Mouse (Mus musculus) intestine, postnatal 0 days (tissue): ENCODE results near the gene Larp1. TPM values are rescaled to one million over a fixed set of nuclear protein-coding genes. Genes with fewer than 3 reads are reported as not detected.
A peak's percentile ranks its signal among the peaks of the same experiment; 100 is the strongest.

Experiments used
- ATAC-seq: fragments of 200-750 bp; cut with Nextera tagmentation; 2 replicates; pipeline ENCODE4 v1.8.0; 2017; ENCODE audit warnings: mild to moderate bottlenecking, moderate TSS enrichment, moderate library complexity
- H3K27ac ChIP-seq: fragments of 300-500 bp; sonication (generic); 2 replicates; pipeline ENCODE4 v1.5.1; 2014; ENCODE audit warnings: mild to moderate bottlenecking, low read depth, low read length, moderate library complexity
- H3K27me3 ChIP-seq: fragments of 300-500 bp; sonication (generic); replicated peaks from 2 replicates; pipeline ENCODE4 v1.6.1; 2014; ENCODE audit warnings: low read length, mixed read lengths; ENCODE audit not compliant: control insufficient read depth, insufficient read depth
- H3K36me3 ChIP-seq: fragments of 300-500 bp; sonication (generic); 2 replicates; pipeline ENCODE4 v1.6.1; 2014; ENCODE audit warnings: mild to moderate bottlenecking, moderate library complexity; ENCODE audit not compliant: control insufficient read depth, insufficient read depth
- H3K4me1 ChIP-seq: fragments of 300-500 bp; sonication (generic); replicated peaks from 2 replicates; pipeline ENCODE4 v1.6.1; 2014; ENCODE audit warnings: antibody characterized with exemption, low read length, mixed read lengths; ENCODE audit not compliant: control insufficient read depth, insufficient read depth
- H3K4me2 ChIP-seq: fragments of 300-500 bp; sonication (generic); replicated peaks from 2 replicates; pipeline ENCODE4 v1.6.1; 2014; ENCODE audit warnings: low read depth, mild to moderate bottlenecking, moderate library complexity
- H3K4me3 ChIP-seq: fragments of 300-500 bp; sonication (generic); 2 replicates; pipeline ENCODE4 v1.5.1; 2014; ENCODE audit warnings: low read depth, low read length
- H3K9ac ChIP-seq: fragments of 300-500 bp; sonication (generic); 2 replicates; pipeline ENCODE4 v1.6.1; 2014; ENCODE audit warnings: mild to moderate bottlenecking, low read depth, low read length
- H3K9me3 ChIP-seq: fragments of 300-500 bp; sonication (generic); 2 replicates; pipeline ENCODE4 v1.6.1; 2016; ENCODE audit warnings: mixed run types; ENCODE audit not compliant: control insufficient read depth
- CTCF ChIP-seq: sonication (generic); IDR thresholded peaks from 2 replicates; pipeline ENCODE4 v1.5.1; 2016; ENCODE audit warnings: low read depth, mild to moderate bottlenecking, control low read depth, antibody characterized with exemption, moderate library complexity
- WGBS: fragments of 180-500 bp; shearing (Covaris S2); extraction: QIAGEN DNeasy Blood & Tissue Kit; methylation state at CpG from one replicate; pipeline ENCODE4 v1.1.7; 2014; 5-methylcytosine and 5-hydroxymethylcytosine counted together
- polyA plus RNA-seq: library from polyadenylated mRNA; unstranded; fragments of >200 nt; fragmentation: Nextera tagmentation; extraction: Ambion mirVana; gene quantifications from 2 replicates; pipeline ENCODE4 v1.2.1, GENCODE M21; 2015

The Larp1 gene
- polyA plus RNA-seq, 1 experiment from 2014 or later: 9.6 TPM

DNA sequence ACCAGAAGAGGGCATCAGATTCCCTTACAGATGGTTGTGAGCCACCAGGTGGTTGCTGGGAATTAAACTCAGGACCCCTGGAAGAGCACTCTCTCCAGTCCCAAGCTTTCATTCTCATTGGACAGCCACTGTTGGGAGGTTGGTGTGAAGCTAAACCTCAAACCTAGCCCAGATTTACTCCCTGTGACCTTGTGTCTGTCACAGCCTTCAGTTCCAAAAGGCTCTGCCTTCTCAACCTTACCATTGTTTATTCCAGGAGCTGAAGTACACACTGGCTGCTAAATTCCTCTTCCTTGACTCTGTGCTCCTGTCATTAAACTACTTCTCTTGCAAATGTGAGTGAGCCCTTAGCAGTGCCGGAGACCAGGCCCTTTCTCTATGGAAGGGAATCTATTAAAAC, 20.1 kb downstream of the Larp1 start:
- Histone ChIP-seq H3K9me3 (no peaks in the 10 kb centered on the region), H3K36me3 (no peaks in the 10 kb centered on the region), H3K4me3 (no peak overlapping the region), H3K4me2 (no peak overlapping the region), H3K27me3 (no peaks in the 10 kb centered on the region), H3K9ac (no peak overlapping the region), H3K27ac (no peak overlapping the region), H3K4me1 (peaks cover 9% of the 10 kb centered on the region)
- ATAC-seq: no peak
- 77% methylated on average over 1 of the region's 1 CpGs for WGBS
- TF ChIP-seq CTCF: no peak

DNA sequence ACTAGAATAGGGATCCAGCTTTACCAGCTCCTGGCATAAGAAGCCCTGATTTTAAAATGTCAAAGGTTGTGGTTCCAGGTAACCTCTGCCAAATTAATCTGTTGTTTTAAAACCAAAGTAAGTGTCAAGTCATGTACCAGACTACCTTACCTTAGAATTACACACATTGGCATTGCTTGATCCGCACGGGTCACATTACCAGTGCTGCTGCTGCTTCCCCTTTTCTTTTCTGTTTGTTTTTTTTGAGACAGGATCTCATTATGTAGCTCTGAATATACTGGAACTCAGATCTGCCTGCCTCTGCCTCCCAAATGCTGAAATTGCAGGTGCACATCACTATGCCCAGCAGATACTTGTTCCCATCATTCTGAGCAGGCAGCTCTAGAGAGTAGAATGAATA, 21.0 kb downstream of the Larp1 start:
- Histone ChIP-seq H3K4me1 (peaks cover 9% of the 10 kb centered on the region), H3K27me3 (no peaks in the 10 kb centered on the region), H3K9ac (no peak overlapping the region), H3K36me3 (no peaks in the 10 kb centered on the region), H3K4me3 (no peak overlapping the region), H3K27ac (no peak overlapping the region), H3K9me3 (no peaks in the 10 kb centered on the region), H3K4me2 (no peak overlapping the region)
- WGBS: 69% methylated on average over 2 of the region's 2 CpGs
- TF ChIP-seq CTCF: no peak
- ATAC-seq: no peak

DNA sequence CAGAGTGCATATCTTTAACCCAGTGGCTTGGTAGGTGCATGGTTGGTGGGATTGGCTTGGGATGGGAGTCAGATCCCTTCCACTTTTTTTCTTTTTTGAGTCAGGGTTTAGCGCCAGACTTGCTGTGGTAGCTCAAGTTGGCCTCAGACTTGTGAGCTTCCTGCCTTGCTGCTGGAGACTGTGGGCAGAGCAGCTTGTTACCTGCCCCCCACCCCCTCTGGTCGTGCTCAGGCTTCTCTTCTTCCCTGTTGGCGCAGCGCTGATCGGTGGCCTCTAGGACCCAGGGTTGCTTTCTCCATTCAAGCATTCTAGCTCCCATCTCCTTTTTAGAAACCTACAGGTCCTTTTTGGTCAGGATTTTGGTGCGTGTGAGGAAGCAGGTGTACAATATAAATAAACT, 22.3 kb downstream of the Larp1 start:
- no peak for TF ChIP-seq CTCF
- Histone ChIP-seq H3K4me2 (no peak overlapping the region), H3K9ac (no peak overlapping the region), H3K27me3 (no peaks in the 10 kb centered on the region), H3K27ac (no peak overlapping the region), H3K4me1 (peaks cover 9% of the 10 kb centered on the region), H3K9me3 (no peaks in the 10 kb centered on the region), H3K36me3 (no peaks in the 10 kb centered on the region), H3K4me3 (no peak overlapping the region)
- WGBS: 68% methylated on average over 6 of the region's 6 CpGs
- ATAC-seq: no peak; the same call in 1 of the 2 replicates

DNA sequence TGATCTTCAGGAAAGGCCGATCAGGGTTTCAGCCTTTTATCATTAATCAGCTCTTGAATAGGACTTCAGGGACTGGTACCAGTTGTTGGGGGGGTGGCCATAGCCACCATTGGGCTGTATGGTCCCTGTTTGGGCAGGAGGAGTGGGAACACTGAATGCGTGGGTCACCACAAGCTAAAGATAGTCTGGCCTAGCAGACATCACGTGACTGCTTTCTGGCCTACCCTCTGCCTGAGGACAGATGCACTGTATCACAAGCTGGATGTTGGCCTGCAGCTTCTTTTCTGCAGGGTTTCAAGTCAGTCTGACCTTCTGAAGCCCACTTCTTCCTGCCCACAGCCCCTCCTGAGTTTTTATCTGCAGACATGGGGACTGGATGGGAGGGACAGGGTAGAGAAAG, 24.8 kb downstream of the Larp1 start:
- no peaks in the 10 kb centered on the region for H3K27me3 ChIP-seq
- no peak overlapping the region for H3K4me2 ChIP-seq
- no peak for TF ChIP-seq CTCF
- no peak overlapping the region for H3K27ac ChIP-seq
- no peak for ATAC-seq
- no peak overlapping the region for H3K9ac ChIP-seq
- H3K4me3 ChIP-seq: no peak overlapping the region
- H3K4me1 ChIP-seq: peaks cover 6% of the 10 kb centered on the region
- no peaks in the 10 kb centered on the region for H3K9me3 ChIP-seq
- 52% methylated on average over 3 of the region's 3 CpGs for WGBS
- no peaks in the 10 kb centered on the region for H3K36me3 ChIP-seq

DNA sequence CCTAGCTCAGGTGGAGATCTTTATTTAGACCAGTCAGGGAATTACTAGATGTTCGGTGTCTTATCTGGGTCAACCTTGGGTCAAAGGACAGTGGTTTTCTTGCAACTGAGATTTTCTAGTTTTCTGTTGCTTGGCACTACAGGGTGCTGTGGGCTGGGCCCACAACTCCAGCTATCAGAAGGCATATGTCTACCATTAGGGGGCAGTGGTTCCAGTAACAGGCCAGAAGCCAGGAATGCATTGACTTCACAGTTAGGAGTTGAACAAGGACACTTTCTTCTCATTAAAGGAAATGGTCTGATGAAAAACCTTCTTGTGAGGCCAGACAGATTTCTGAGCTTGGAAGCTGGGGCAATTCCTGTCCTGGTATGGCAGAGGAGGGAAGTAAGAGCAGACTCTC, 30.2 kb downstream of the Larp1 start:
- Histone ChIP-seq H3K27ac (no peak overlapping the region), H3K4me1 (0 out of 2 replicates have a peak, but pooled peaks cover 3% of the 10 kb centered on the region), H3K9me3 (no peaks in the 10 kb centered on the region), H3K27me3 (no peaks in the 10 kb centered on the region), H3K36me3 (peaks cover 24% of the 10 kb centered on the region), H3K4me2 (no peak overlapping the region), H3K4me3 (no peak overlapping the region), H3K9ac (no peak overlapping the region)
- 0 out of 2 replicates have a peak, but pooled peaks have one; percentile 41 for ATAC-seq
- peak; percentile 78 for TF ChIP-seq CTCF
- WGBS: 45% methylated on average over 1 of the region's 1 CpGs

DNA sequence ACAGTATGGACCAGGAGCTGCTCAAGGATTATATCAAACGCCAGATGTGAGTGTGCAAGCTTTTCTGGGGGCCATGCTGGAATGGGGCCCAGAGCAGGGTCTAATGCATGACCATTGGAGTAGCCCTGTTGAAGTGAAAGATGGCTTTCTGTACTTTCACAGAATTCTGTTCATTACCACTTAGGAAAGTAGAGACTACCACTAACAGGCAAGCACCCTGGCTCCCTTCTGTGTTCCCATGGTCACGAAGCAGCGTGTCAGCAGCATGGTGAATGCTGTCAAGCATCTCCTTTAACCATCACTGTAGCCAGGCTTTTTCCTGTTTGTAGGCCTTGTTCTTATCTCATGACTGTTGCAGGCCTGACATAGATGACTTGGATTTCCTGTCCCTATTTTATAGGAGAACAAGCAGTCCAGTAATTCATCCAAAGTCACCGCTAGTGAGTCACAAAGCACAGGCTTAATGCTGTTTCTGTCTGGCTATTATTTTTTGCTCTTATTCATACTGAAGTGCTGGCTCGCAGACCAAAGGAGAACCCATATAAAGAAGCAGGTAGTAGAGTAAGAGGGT, 34.1 kb downstream of the Larp1 start:
- ATAC-seq: no peak
- H3K4me1 ChIP-seq: 0 out of 2 replicates have a peak, but pooled peaks cover under 1% of the 10 kb centered on the region
- peaks cover 41% of the 10 kb centered on the region for H3K36me3 ChIP-seq
- H3K9ac ChIP-seq: no peak overlapping the region
- no peak overlapping the region for H3K4me2 ChIP-seq
- H3K4me3 ChIP-seq: no peak overlapping the region
- no peak for TF ChIP-seq CTCF
- H3K27ac ChIP-seq: no peak overlapping the region
- no peaks in the 10 kb centered on the region for H3K9me3 ChIP-seq
- H3K27me3 ChIP-seq: no peaks in the 10 kb centered on the region
- 82% methylated on average over 5 of the region's 5 CpGs for WGBS

DNA sequence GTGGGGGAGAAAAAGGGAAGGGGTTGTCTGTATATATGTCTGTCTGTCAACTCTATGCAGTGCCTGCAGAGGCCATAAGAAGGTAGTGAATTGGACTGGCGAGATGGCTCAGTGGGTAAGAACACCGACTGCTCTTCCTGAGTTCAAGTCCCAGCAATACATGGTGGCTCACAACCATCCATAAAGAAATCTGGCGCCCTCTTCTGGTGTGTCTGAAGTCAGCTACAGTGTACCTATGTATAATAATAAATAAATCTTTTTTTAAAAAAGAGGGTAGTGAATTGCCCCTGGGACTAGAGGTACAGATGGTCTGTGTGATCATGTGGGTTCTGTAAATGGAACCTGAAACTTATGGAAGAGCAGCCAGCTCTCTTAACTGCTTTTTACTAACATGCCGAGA, 37.6 kb downstream of the Larp1 start:
- no peaks in the 10 kb centered on the region for H3K27me3 ChIP-seq
- peak; percentile 40 for TF ChIP-seq CTCF
- H3K9ac ChIP-seq: no peak overlapping the region
- H3K4me1 ChIP-seq: no peaks in the 10 kb centered on the region
- no peak overlapping the region for H3K4me2 ChIP-seq
- no peaks in the 10 kb centered on the region for H3K9me3 ChIP-seq
- no peak for ATAC-seq
- H3K36me3 ChIP-seq: peaks cover 72% of the 10 kb centered on the region
- no peak overlapping the region for H3K27ac ChIP-seq
- no peak overlapping the region for H3K4me3 ChIP-seq
- 74% methylated on average over 4 of the region's 4 CpGs for WGBS
